Mouse (Mus musculus) heart, embryonic 15.5 days (tissue): ENCODE data around the gene Camkk1. TPM values are rescaled to one million over a fixed set of nuclear protein-coding genes. Genes with fewer than 3 reads are reported as not detected.
A peak's percentile ranks its signal among the peaks of the same experiment; 100 is the strongest.

Experiments
- ATAC-seq: fragments of 200-750 bp; cut with Nextera tagmentation; replicated peaks from 2 replicates; pipeline ENCODE4 v1.8.0; 2017; ENCODE audit warnings: low read depth, moderate TSS enrichment; ENCODE audit not compliant: insufficient number of reproducible peaks, insufficient read depth, low FRiP score
- H3K27ac ChIP-seq: fragments of 300-500 bp; sonication (generic); 2 replicates; pipeline ENCODE4 v1.5.1; 2015; ENCODE audit warnings: mild to moderate bottlenecking, inconsistent platforms
- H3K27me3 ChIP-seq: fragments of 300-500 bp; sonication (generic); 2 replicates; pipeline ENCODE4 v1.6.1; 2015; ENCODE audit warnings: inconsistent platforms
- H3K36me3 ChIP-seq: fragments of 300-500 bp; sonication (generic); 2 replicates; pipeline ENCODE4 v1.6.1; 2015; ENCODE audit warnings: mild to moderate bottlenecking, inconsistent platforms
- H3K4me1 ChIP-seq: fragments of 300-500 bp; sonication (generic); replicated peaks from 2 replicates; pipeline ENCODE4 v1.6.1; 2015; ENCODE audit warnings: inconsistent platforms
- H3K4me2 ChIP-seq: fragments of 300-500 bp; sonication (generic); 2 replicates; pipeline ENCODE4 v1.6.1; 2015; ENCODE audit warnings: inconsistent platforms, mild to moderate bottlenecking, moderate library complexity
- H3K4me3 ChIP-seq: fragments of 300-500 bp; sonication (generic); 2 replicates; pipeline ENCODE4 v1.5.1; 2015; ENCODE audit warnings: mild to moderate bottlenecking, inconsistent platforms
- H3K9ac ChIP-seq: fragments of 300-500 bp; sonication (generic); 2 replicates; pipeline ENCODE4 v1.6.1; 2015; ENCODE audit warnings: mild to moderate bottlenecking, inconsistent platforms
- H3K9me3 ChIP-seq: fragments of 300-500 bp; sonication (generic); replicated peaks from 2 replicates; pipeline ENCODE4 v1.6.1; 2016; ENCODE audit warnings: inconsistent platforms
- WGBS: fragments of 180-500 bp; shearing (Covaris S2); methylation state at CpG from one replicate; pipeline ENCODE4 v1.1.7; 2015; ENCODE audit warnings: mixed read lengths; 5-methylcytosine and 5-hydroxymethylcytosine counted together
- polyA plus RNA-seq: library from polyadenylated mRNA; unstranded; fragments of >200 nt; fragmentation: Nextera tagmentation; extraction: Ambion mirVana; gene quantifications from 2 replicates; pipeline ENCODE4 v1.2.1, GENCODE M21; 2015

Gene Camkk1
- polyA plus RNA-seq, 1 experiment from 2014 or later: 2.7 TPM

GRCm38 (mm10) chr11:72997529-72998326, 21.1 kb upstream of the Camkk1 start:
- no peak overlapping the region for H3K4me2 ChIP-seq
- H3K27me3 ChIP-seq: no peaks in the 10 kb centered on the region
- 53% methylated on average over 13 of the region's 13 CpGs for WGBS
- peaks cover 26% of the 10 kb centered on the region for H3K4me1 ChIP-seq
- no peaks in the 10 kb centered on the region for H3K9me3 ChIP-seq
- H3K36me3 ChIP-seq: no peaks in the 10 kb centered on the region
- H3K4me3 ChIP-seq: no peak overlapping the region
- ATAC-seq: no peak
- H3K9ac ChIP-seq: no peak overlapping the region
- H3K27ac ChIP-seq: no peak overlapping the region

DNA sequence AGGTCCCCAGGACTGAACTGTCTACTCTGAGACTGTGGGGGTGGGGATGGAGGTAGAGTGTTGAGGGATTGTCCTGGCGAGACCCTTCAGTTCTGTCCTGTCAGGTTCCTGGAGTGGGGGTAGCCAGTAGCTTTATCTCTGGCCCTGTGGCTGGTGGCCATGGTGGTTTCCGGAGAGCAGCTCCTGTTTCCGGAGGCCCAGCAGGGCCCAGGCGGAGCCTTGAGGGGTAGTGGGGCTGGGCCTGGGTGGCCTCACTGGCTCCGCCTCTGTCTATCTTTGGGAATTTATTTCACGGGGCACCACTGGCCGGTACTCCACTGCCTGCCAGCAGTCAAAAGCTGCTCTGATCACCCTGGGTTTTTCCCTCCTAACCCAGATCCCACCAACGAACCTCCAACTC, 20.0 kb upstream of the Camkk1 start, which contains the start of gene P2rx1:
Gene P2rx1, plus strand, starts transcription at position 333 of the 400 bp plus-strand sequence.
- H3K9me3 ChIP-seq: no peaks in the 10 kb centered on the region
- no peak within 1 kb of the TSS for H3K4me3 ChIP-seq
- 31% methylated on average over 8 of the region's 8 CpGs for WGBS
- ATAC-seq: no peak
- peaks cover 26% of the 10 kb centered on the region for H3K4me1 ChIP-seq
- H3K36me3 ChIP-seq: no peaks in the 10 kb centered on the region
- no peak within 1 kb of the TSS for H3K27ac ChIP-seq
- no peaks in the 10 kb centered on the region for H3K27me3 ChIP-seq
- no peak within 1 kb of the TSS for H3K9ac ChIP-seq
- peak within 1 kb of the TSS; percentile 12; the same call in 1 of the 2 replicates for H3K4me2 ChIP-seq

DNA sequence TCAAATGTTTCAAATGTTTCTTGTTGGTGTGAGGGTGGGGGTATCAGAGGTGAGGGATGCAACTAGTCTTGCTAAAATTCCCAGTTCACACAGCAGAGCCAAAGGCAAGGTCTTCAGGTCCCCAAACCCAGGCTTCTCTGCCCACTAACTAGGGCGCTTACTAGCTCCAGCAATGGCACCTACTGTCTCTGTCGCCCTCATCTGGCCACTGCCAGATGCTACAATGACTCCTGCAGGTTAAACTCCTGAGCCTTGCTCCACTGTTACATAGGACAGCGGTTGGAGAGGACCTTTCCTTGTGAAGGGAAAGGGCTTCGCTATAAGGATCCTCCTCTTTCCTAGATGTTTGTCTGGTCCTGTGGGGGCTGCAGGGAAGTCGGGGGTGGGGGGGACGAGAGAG, 17.8 kb upstream of the Camkk1 start:
- no peaks in the 10 kb centered on the region for H3K9me3 ChIP-seq
- no peak overlapping the region for H3K27ac ChIP-seq
- H3K4me3 ChIP-seq: no peak overlapping the region
- no peak; the same call in 1 of the 2 replicates for ATAC-seq
- no peak overlapping the region for H3K9ac ChIP-seq
- no peak overlapping the region for H3K4me2 ChIP-seq
- no peaks in the 10 kb centered on the region for H3K36me3 ChIP-seq
- no peaks in the 10 kb centered on the region for H3K27me3 ChIP-seq
- 11% methylated on average over 6 of the region's 6 CpGs for WGBS
- peaks cover 29% of the 10 kb centered on the region for H3K4me1 ChIP-seq

DNA sequence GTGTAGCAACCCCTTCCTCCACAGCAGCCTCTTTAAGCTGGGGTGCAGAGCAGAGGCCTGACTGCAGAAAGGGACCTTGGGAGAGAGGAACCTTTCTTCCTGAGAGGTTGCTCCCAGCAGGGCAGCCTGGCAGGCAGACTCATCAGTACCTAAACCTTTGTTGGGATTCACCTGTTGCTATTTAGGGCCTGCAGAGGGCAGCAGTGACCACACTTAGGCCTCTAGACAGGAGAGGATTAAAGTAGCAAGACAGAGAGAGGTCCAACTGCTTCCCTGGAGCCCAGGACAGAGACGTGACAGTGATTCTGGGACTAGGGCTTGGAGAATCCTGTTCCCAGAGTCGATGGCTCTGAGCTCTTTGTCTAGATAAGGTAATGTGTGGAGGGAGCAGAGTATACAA, 12.4 kb upstream of the Camkk1 start:
- Histone ChIP-seq H3K9me3 (no peaks in the 10 kb centered on the region), H3K27ac (peak overlapping the region; percentile 73), H3K4me2 (no peak overlapping the region), H3K36me3 (no peaks in the 10 kb centered on the region), H3K27me3 (peaks cover 21% of the 10 kb centered on the region), H3K4me3 (no peak overlapping the region), H3K4me1 (peaks cover 31% of the 10 kb centered on the region), H3K9ac (no peak overlapping the region)
- ATAC-seq: peak; percentile 61
- 0% methylated on average over 2 of the region's 2 CpGs for WGBS

GRCm38 (mm10) chr11:73007113-73007512, 11.7 kb upstream of the Camkk1 start:
- ATAC-seq: no peak
- H3K4me1 ChIP-seq: peaks cover 31% of the 10 kb centered on the region
- H3K4me3 ChIP-seq: no peak overlapping the region
- no peak overlapping the region for H3K9ac ChIP-seq
- no peak overlapping the region for H3K27ac ChIP-seq
- H3K27me3 ChIP-seq: peaks cover 21% of the 10 kb centered on the region
- 41% methylated on average over 3 of the region's 3 CpGs for WGBS
- no peaks in the 10 kb centered on the region for H3K36me3 ChIP-seq
- H3K9me3 ChIP-seq: no peaks in the 10 kb centered on the region
- no peak overlapping the region for H3K4me2 ChIP-seq

DNA sequence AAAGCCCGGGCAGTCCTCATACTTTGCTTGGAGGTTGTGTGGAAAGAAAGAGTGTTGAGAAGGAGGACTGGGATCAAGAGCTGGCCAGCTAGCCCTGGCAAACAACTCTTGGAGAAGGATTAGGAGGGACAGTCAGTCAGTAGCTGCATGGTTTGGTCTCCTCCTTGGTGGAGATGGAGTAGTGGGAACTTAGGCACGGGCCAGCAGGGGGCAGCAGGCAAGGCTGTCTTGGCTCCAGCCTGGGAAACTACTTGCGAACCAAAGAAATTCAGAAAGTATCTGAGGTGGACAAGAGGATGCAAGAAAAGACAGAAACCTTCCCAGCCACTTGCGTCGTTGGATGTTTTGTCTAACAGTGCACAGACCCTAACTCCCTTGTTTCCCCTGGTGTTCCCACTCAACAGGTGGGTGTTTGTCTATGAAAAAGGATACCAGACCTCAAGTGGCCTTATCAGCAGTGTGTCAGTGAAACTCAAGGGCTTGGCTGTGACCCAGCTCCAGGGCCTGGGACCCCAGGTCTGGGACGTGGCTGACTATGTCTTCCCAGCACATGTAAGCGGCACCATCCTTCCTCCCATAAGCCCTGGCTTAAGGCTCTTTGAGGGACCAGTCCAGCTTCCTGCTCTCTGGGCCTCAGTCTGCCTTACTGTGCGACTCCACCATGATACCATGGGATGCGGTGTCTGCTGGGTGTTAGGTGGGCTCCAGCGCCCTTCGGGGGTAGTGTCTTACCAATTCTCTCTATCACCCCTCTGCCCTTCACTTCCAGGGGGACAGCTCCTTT, 10.9 kb upstream of the Camkk1 start:
- H3K27ac ChIP-seq: no peak overlapping the region
- H3K9me3 ChIP-seq: no peaks in the 10 kb centered on the region
- H3K36me3 ChIP-seq: no peaks in the 10 kb centered on the region
- ATAC-seq: no peak; the same call in 1 of the 2 replicates
- H3K4me3 ChIP-seq: no peak overlapping the region
- 46% methylated on average over 11 of the region's 11 CpGs for WGBS
- 0 out of 2 replicates have a peak overlapping the region, but pooled peaks have one; percentile 13 for H3K9ac ChIP-seq
- H3K27me3 ChIP-seq: peaks cover 21% of the 10 kb centered on the region
- H3K4me1 ChIP-seq: peaks cover 31% of the 10 kb centered on the region
- no peak overlapping the region for H3K4me2 ChIP-seq

DNA sequence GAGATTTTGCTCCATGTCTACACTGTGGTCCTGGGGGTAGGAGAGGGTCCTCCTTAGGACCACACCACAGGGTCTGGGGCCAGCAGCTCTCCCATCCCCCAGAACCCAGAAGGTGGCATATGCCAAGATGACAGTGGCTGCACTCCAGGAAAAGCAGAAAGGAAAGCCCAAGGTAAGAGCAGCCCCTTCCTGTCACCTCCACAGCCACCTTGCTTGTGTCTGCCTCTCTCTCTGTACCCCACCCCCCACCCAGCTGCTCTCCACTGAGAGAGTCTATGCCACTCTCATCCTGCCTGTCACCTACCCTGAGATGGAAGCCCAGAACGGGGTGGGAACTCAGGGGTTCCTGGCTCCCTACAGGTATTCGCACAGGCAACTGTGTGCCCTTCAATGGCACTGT, 10.0 kb upstream of the Camkk1 start:
- Histone ChIP-seq H3K4me2 (no peak overlapping the region), H3K36me3 (no peaks in the 10 kb centered on the region), H3K9ac (no peak overlapping the region), H3K4me1 (peaks cover 31% of the 10 kb centered on the region), H3K27me3 (peaks cover 22% of the 10 kb centered on the region), H3K9me3 (no peaks in the 10 kb centered on the region), H3K27ac (no peak overlapping the region), H3K4me3 (no peak overlapping the region)
- 60% methylated on average over 2 of the region's 2 CpGs for WGBS
- ATAC-seq: no peak

- no peak for ATAC-seq
- WGBS: 65% methylated on average over 13 of the region's 13 CpGs
- no peak overlapping the region for H3K9ac ChIP-seq
- H3K27ac ChIP-seq: no peak overlapping the region
- H3K9me3 ChIP-seq: no peaks in the 10 kb centered on the region
- peaks cover 25% of the 10 kb centered on the region for H3K27me3 ChIP-seq
- no peak overlapping the region for H3K4me2 ChIP-seq
- no peak overlapping the region for H3K4me3 ChIP-seq
- no peaks in the 10 kb centered on the region for H3K36me3 ChIP-seq
- H3K4me1 ChIP-seq: peaks cover 35% of the 10 kb centered on the region
These were observed 9.1 kb upstream of the Camkk1 start for GRCm38 (mm10) chr11:73009531-73010274.

- Histone ChIP-seq H3K4me1 (peaks cover 23% of the 10 kb centered on the region), H3K27me3 (peaks cover 42% of the 10 kb centered on the region), H3K4me3 (no peak overlapping the region), H3K4me2 (no peak overlapping the region), H3K9ac (no peak overlapping the region), H3K36me3 (no peaks in the 10 kb centered on the region), H3K9me3 (no peaks in the 10 kb centered on the region), H3K27ac (no peak overlapping the region)
- WGBS: 74% methylated on average over 5 of the region's 5 CpGs
- no peak for ATAC-seq
These were observed 4.8 kb upstream of the Camkk1 start for GRCm38 (mm10) chr11:73013981-73014380.

DNA sequence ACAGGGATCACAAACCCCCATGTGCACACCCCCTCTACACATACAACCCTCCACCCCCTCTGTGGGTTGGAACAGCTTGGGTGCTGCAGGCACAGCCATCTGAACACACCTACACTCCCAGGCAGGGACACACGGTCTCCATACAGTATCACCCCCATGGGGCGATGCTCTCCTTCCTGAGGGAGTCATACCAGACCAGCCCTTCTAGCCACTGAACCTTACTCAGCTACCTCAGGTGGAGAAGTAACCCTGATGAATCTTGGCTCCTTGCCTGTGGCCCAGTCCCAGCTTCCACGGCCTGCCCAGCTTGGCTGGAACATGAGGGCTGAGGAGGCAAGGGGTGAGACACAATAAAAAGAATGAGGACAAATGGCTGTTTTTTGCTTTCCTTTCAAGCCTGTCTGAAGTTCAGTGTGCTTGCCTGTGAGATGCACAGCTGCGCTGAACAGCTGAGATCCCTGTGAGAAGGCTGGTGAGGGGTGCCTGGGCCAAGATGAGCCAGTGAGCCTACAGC, 3.9 kb upstream of the Camkk1 start:
- WGBS: 77% methylated on average over 4 of the region's 4 CpGs
- Histone ChIP-seq H3K4me2 (no peak overlapping the region), H3K27ac (no peak overlapping the region), H3K4me3 (no peak overlapping the region), H3K27me3 (peaks cover 41% of the 10 kb centered on the region), H3K9ac (no peak overlapping the region), H3K36me3 (no peaks in the 10 kb centered on the region), H3K9me3 (no peaks in the 10 kb centered on the region), H3K4me1 (peaks cover 32% of the 10 kb centered on the region)
- no peak for ATAC-seq
